Mouse (Mus musculus) gastrocnemius, postnatal 4 days (tissue): Measurements from ENCODE around the gene Irx1. TPM values are rescaled to one million over a fixed set of nuclear protein-coding genes. Genes with fewer than 3 reads are reported as not detected.

ENCODE experiments used
- DNase-seq, 2 experiments: peaks; one replicate each; pipeline ENCODE4 v3.0.0; 2021 to 2022; ENCODE audit warnings: low spot score in 2 of 2, mixed read lengths in 2 of 2
- total RNA-seq, 2 experiments: library from RNA; stranded (reverse); gene quantifications; 2 replicates each; pipeline ENCODE4 v1.2.3; 2021

The Irx1 gene
- total RNA-seq, 2 experiments from 2014 or later = not detected

GRCm38 (mm10) chr13:71949859-71950258 lies 13.7 kb downstream of the Irx1 start:
- DNase-seq = no peak

- no peak for DNase-seq
Observed at GRCm38 (mm10) chr13:71910361-71910760, 53.2 kb downstream of the Irx1 start.
